Mouse (Mus musculus) C2C12 (cell line): ENCODE data around the gene Egfl6.

ENCODE experiments used
- CEBPB ChIP-seq: IDR thresholded peaks from one replicate; pipeline ENCODE4 v1.6.1; 2011; ENCODE audit warnings: low read depth, mild to moderate bottlenecking, control low read depth, moderate library complexity
- CTCF ChIP-seq: IDR thresholded peaks from one replicate; pipeline ENCODE4 v1.5.1; 2011; ENCODE audit not compliant: control insufficient read depth, insufficient read depth, insufficient read length
- MAX ChIP-seq: IDR thresholded peaks from one replicate; pipeline ENCODE4 v1.6.1; 2011; ENCODE audit warnings: mild to moderate bottlenecking, control low read depth
- MYOD1 ChIP-seq: IDR thresholded peaks from one replicate; pipeline ENCODE4 v1.6.1; 2011; ENCODE audit warnings: low read depth; ENCODE audit not compliant: control insufficient read depth, insufficient read length

- TF ChIP-seq CTCF (no peak), MYOD1 (no peak), MAX (no peak), CEBPB (no peak)
These were observed 106.0 kb downstream of the Egfl6 start, which contains the start of gene Rab9 for GRCm38 (mm10) chrX:166479365-166479983.
